Mouse (Mus musculus): ENCODE results near the gene Thoc6. TPM values are rescaled to one million over a fixed set of nuclear protein-coding genes. Genes with fewer than 3 reads are reported as not detected.

Thoc6 gene
- total RNA-seq, 2 experiments from 2014 or later = 44.7 to 47.3 TPM

GRCm38 (mm10) chr17:23645894-23646293 is 27.8 kb downstream of the Thoc6 start:
- no peak for ATAC-seq (replicated peaks; ENCODE audit: low FRiP score, low TSS enrichment, poor library complexity, severe bottlenecking)

DNA sequence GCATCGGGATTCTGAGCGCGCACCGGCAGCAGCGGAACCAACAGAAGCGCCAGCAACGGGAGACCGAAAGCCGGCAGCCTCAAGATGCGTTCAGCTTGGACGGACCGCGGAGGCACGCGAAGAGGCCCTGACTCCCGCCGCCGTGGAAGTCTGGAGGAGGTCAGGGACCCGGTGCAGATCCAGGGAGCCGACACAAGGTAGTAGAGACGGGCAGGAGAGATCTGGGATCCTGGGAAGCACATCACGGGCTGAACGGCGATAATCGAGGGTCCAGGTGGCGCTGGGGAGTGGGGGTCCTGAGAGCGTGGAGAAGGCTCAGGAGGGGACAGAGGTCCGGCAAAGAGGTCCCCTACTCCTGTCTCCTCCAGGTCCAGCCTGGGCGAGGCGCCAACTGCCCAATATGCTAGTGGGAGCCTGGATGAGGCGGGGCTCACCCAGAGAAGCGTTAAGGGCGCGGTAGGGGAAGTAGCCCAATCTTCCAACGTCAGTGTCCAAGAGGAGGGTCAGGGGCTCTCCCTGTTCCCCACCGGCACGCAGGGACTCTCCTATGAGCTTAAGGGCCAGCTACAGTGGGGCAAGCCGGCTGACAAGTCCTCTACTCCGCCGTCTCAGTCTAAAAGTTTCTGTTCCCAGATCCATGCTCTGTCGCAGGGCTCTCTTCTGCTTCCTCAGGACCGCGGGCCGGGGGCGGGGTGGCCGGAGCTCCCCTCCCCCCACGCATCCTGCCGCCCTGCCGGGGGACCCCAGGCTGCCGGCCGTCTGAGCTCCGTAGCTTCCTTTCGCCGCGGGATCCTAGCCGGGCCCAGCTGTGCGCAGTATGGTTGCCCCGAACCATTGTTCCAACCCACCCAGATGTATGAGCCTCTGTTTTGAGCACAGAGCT is 28.8 kb downstream of the Thoc6 start, which contains the start of gene Mmp25:
Gene Mmp25 (minus strand): TSS at position 665 of the 883 bp plus-strand sequence.
- ATAC-seq (replicated peaks; ENCODE audit: low FRiP score, low TSS enrichment, poor library complexity, severe bottlenecking) = 0 out of 2 replicates have a peak, but pooled peaks have one; percentile 22

DNA sequence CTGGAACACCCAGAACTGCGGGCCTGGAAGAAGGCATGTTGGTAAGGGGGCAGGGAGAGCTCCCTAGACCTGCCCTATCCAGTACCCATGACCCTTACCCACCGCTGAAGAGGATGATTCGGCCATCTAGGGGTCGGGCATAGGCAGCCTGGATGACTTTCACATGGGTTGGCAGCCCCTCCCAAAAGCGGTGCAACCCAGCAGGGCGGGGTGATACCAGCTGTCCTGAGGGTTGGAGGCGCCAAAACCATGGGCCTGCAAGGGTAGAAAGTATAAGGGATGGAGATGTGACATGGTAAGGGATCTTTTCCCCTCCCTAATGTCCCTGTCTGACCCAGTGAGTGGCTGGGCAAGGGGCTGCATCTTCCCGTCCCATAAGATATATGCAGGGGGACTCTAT is 42.4 kb downstream of the Thoc6 start:
- no peak for ATAC-seq (replicated peaks; ENCODE audit: low FRiP score, low TSS enrichment, poor library complexity, severe bottlenecking)

GRCm38 (mm10) chr17:23630195-23631020 is 43.3 kb downstream of the Thoc6 start:
- peak; percentile 99 for ATAC-seq (replicated peaks; ENCODE audit: low FRiP score, low TSS enrichment, poor library complexity, severe bottlenecking)

DNA sequence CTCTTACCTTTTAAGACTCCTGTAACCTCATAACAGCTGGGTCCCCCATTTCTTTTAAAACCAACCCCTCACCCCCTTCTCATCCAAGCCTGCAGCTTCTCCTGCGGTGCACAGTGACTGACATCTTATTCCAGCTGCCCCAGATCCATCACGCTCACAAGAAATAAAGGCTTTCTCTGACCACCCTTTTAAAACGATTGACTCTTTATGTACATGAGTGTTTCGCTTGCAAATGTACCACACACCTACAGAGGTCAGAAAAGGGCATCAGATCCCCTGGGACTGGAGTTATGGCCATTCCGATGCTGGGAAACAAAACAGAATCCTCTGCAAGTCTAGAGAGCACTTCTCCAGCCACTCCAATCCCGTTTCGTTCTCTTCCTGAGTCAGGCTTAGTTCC is 45.9 kb downstream of the Thoc6 start:
- ATAC-seq (replicated peaks; ENCODE audit: low FRiP score, low TSS enrichment, poor library complexity, severe bottlenecking) = no peak

DNA sequence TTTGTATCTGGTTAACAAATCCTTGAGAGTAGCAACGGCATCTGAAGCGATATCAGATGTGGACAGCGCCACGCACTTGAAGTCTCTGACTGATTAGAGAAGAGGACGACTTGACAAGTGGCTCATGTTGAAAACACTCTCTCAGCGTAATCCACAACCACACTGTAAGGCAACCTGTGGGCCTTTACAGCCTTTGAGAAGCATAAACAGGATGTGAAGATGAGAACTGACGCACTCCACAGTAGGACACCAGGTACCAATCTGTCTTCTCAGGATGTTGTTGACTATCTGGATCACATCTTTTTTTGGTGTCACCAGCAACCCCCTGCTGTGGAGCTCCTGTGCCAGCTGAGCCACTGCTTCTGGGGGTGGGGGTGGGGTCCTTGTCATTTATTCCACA is 53.3 kb downstream of the Thoc6 start:
- no peak for ATAC-seq (replicated peaks; ENCODE audit: low FRiP score, low TSS enrichment, poor library complexity, severe bottlenecking)

Other genes with a start within 250 kb of the Thoc6 start
- gene Vmn2r117, start 194.2 kb downstream of the Thoc6 start, total RNA-seq (2014; fragmentation: Nextera tagmentation) = not detected in 2 replicates
- gene Vmn2r117, start 194.2 kb downstream of the Thoc6 start, total RNA-seq (2017) = not detected in 2 replicates
- gene Zfp213, start 109.6 kb downstream of the Thoc6 start, total RNA-seq (2014; fragmentation: Nextera tagmentation) = 7.4 and 7.8 TPM in 2 replicates
- 4.9 and 7.5 TPM in 2 replicates for gene Zfp213, start 109.6 kb downstream of the Thoc6 start, total RNA-seq (2017)
- not detected in 2 replicates for gene Zfp13, start 74.4 kb downstream of the Thoc6 start, total RNA-seq (2014; fragmentation: Nextera tagmentation)
- not detected in 2 replicates for gene Zfp13, start 74.4 kb downstream of the Thoc6 start, total RNA-seq (2017)
- not detected in 2 replicates for gene Zscan10, start 73.0 kb downstream of the Thoc6 start, total RNA-seq (2014; fragmentation: Nextera tagmentation)
- not detected in 2 replicates for gene Zscan10, start 73.0 kb downstream of the Thoc6 start, total RNA-seq (2017)
- gene Mmp25, start 28.6 kb downstream of the Thoc6 start, total RNA-seq (2014; fragmentation: Nextera tagmentation) = 0.07 TPM in 1 of 2 replicates, not detected in the other
- not detected in 2 replicates for gene Mmp25, start 28.6 kb downstream of the Thoc6 start, total RNA-seq (2017)
- gene Bicdl2, start 13.4 kb downstream of the Thoc6 start, total RNA-seq (2014; fragmentation: Nextera tagmentation) = not detected in 2 replicates
- gene Bicdl2, start 13.4 kb downstream of the Thoc6 start, total RNA-seq (2017) = not detected in 2 replicates
- gene Hcfc1r1, start 286 bp downstream of the Thoc6 start, total RNA-seq (2014; fragmentation: Nextera tagmentation) = 44.2 and 56.3 TPM in 2 replicates
- 22.7 and 30.0 TPM in 2 replicates for gene Hcfc1r1, start 286 bp downstream of the Thoc6 start, total RNA-seq (2017)
- gene Tnfrsf12a, start 3.6 kb upstream of the Thoc6 start, total RNA-seq (2014; fragmentation: Nextera tagmentation) = 0.94 and 4.5 TPM in 2 replicates
- gene Tnfrsf12a, start 3.6 kb upstream of the Thoc6 start, total RNA-seq (2017) = 10.7 and 15.6 TPM in 2 replicates
- gene Cldn6, start 5.4 kb upstream of the Thoc6 start, total RNA-seq (2014; fragmentation: Nextera tagmentation) = not detected in 2 replicates
- not detected in 2 replicates for gene Cldn6, start 5.4 kb upstream of the Thoc6 start, total RNA-seq (2017)
- gene Cldn9, start 10.1 kb upstream of the Thoc6 start, total RNA-seq (2014; fragmentation: Nextera tagmentation) = not detected in 2 replicates
- not detected in 2 replicates for gene Cldn9, start 10.1 kb upstream of the Thoc6 start, total RNA-seq (2017)
- not detected in 2 replicates for gene 1520401A03Rik, start 48.9 kb upstream of the Thoc6 start, total RNA-seq (2014; fragmentation: Nextera tagmentation)
- not detected in 2 replicates for gene 1520401A03Rik, start 48.9 kb upstream of the Thoc6 start, total RNA-seq (2017)
- gene Pkmyt1, start 52.5 kb upstream of the Thoc6 start, total RNA-seq (2014; fragmentation: Nextera tagmentation) = 40.3 and 43.8 TPM in 2 replicates
- gene Pkmyt1, start 52.5 kb upstream of the Thoc6 start, total RNA-seq (2017) = 8.1 and 10.6 TPM in 2 replicates
- gene Paqr4, start 67.0 kb upstream of the Thoc6 start, total RNA-seq (2014; fragmentation: Nextera tagmentation) = 7.2 and 13.3 TPM in 2 replicates
- 6.2 and 11.6 TPM in 2 replicates for gene Paqr4, start 67.0 kb upstream of the Thoc6 start, total RNA-seq (2017)
- gene Kremen2, start 72.0 kb upstream of the Thoc6 start, total RNA-seq (2014; fragmentation: Nextera tagmentation) = 0.52 TPM in 1 of 2 replicates, not detected in the other
- gene Kremen2, start 72.0 kb upstream of the Thoc6 start, total RNA-seq (2017) = not detected in 2 replicates
- 7.6 and 11.7 TPM in 2 replicates for gene Flywch1, start 97.7 kb upstream of the Thoc6 start, total RNA-seq (2014; fragmentation: Nextera tagmentation)
- gene Flywch1, start 97.7 kb upstream of the Thoc6 start, total RNA-seq (2017) = 12.5 and 15.4 TPM in 2 replicates
- gene Flywch2, start 112.2 kb upstream of the Thoc6 start, total RNA-seq (2014; fragmentation: Nextera tagmentation) = 3.1 and 5.6 TPM in 2 replicates
- gene Flywch2, start 112.2 kb upstream of the Thoc6 start, total RNA-seq (2017) = not detected in 2 replicates
- gene Srrm2, start 116.7 kb upstream of the Thoc6 start, total RNA-seq (2014; fragmentation: Nextera tagmentation) = 699 and 735 TPM in 2 replicates
- gene Srrm2, start 116.7 kb upstream of the Thoc6 start, total RNA-seq (2017) = 134 and 162 TPM in 2 replicates
- 466 and 512 TPM in 2 replicates for gene Elob, start 155.3 kb upstream of the Thoc6 start, total RNA-seq (2014; fragmentation: Nextera tagmentation)
- gene Elob, start 155.3 kb upstream of the Thoc6 start, total RNA-seq (2017) = 101 and 114 TPM in 2 replicates
- gene Prss33, start 162.2 kb upstream of the Thoc6 start, total RNA-seq (2014; fragmentation: Nextera tagmentation) = not detected in 2 replicates
- gene Prss33, start 162.2 kb upstream of the Thoc6 start, total RNA-seq (2017) = not detected in 2 replicates
- gene Prss32, start 170.0 kb upstream of the Thoc6 start, total RNA-seq (2014; fragmentation: Nextera tagmentation) = not detected in 2 replicates
- gene Prss32, start 170.0 kb upstream of the Thoc6 start, total RNA-seq (2017) = not detected in 2 replicates
- gene Prss41, start 170.3 kb upstream of the Thoc6 start, total RNA-seq (2014; fragmentation: Nextera tagmentation) = not detected in 2 replicates
- gene Prss41, start 170.3 kb upstream of the Thoc6 start, total RNA-seq (2017) = 0.88 TPM in 1 of 2 replicates, not detected in the other
- not detected in 2 replicates for gene Prss21, start 194.2 kb upstream of the Thoc6 start, total RNA-seq (2014; fragmentation: Nextera tagmentation)
- gene Prss21, start 194.2 kb upstream of the Thoc6 start, total RNA-seq (2017) = not detected in 2 replicates
- not detected in 2 replicates for gene Dcpp1, start 207.0 kb upstream of the Thoc6 start, total RNA-seq (2014; fragmentation: Nextera tagmentation)
- not detected in 2 replicates for gene Dcpp1, start 207.0 kb upstream of the Thoc6 start, total RNA-seq (2017)
- not detected in 2 replicates for gene Dcpp2, start 207.0 kb upstream of the Thoc6 start, total RNA-seq (2014; fragmentation: Nextera tagmentation)
- gene Dcpp2, start 207.0 kb upstream of the Thoc6 start, total RNA-seq (2017) = not detected in 2 replicates
- gene Dcpp3, start 243.6 kb upstream of the Thoc6 start, total RNA-seq (2014; fragmentation: Nextera tagmentation) = not detected in 2 replicates
- not detected in 2 replicates for gene Dcpp3, start 243.6 kb upstream of the Thoc6 start, total RNA-seq (2017)

All from megakaryocyte-erythroid progenitor cell, adult 5-6 weeks (primary cell).